Mouse (Mus musculus): ENCODE measurements around the gene Gm5728. TPM values are rescaled to one million over a fixed set of nuclear protein-coding genes. Genes with fewer than 3 reads are reported as not detected.

Gene Gm5728
- polyA plus RNA-seq (2015; fragmentation: Nextera tagmentation; extraction: Ambion mirVana): not detected in 2 replicates

GRCm38 (mm10) chr7:20375310-20375709 is at the start of gene Gm5728:
Gene Gm5728 (minus strand): TSS chr7:20375410.

GRCm38 (mm10) chr7:20417642-20418041 is 42.4 kb upstream of the Gm5728 start, which contains the start of gene Vmn1r100:
Gene Vmn1r100 (plus strand): TSS chr7:20417942.

GRCm38 (mm10) chr7:20333965-20334364 is 41.2 kb downstream of the Gm5728 start, which contains the start of gene Gm4133:
Gene Gm4133 (minus strand): TSS chr7:20334065.

Other genes with a start within 250 kb of the Gm5728 start
- gene Vmn1r93, start 236.3 kb downstream of the Gm5728 start, polyA plus RNA-seq (2015; fragmentation: Nextera tagmentation; extraction: Ambion mirVana): not detected in 2 replicates
- gene Vmn1r94, start 207.0 kb downstream of the Gm5728 start, polyA plus RNA-seq (2015; fragmentation: Nextera tagmentation; extraction: Ambion mirVana): not detected in 2 replicates
- gene Vmn1r95, start 181.7 kb downstream of the Gm5728 start, polyA plus RNA-seq (2015; fragmentation: Nextera tagmentation; extraction: Ambion mirVana): not detected in 2 replicates
- gene Gm6164, start 169.8 kb downstream of the Gm5728 start, polyA plus RNA-seq (2015; fragmentation: Nextera tagmentation; extraction: Ambion mirVana): not detected in 2 replicates
- not detected in 2 replicates for gene Gm4498, start 141.6 kb downstream of the Gm5728 start, polyA plus RNA-seq (2015; fragmentation: Nextera tagmentation; extraction: Ambion mirVana)
- not detected in 2 replicates for gene Gm5890, start 112.6 kb downstream of the Gm5728 start, polyA plus RNA-seq (2015; fragmentation: Nextera tagmentation; extraction: Ambion mirVana)
- not detected in 2 replicates for gene Gm4133, start 41.3 kb downstream of the Gm5728 start, polyA plus RNA-seq (2015; fragmentation: Nextera tagmentation; extraction: Ambion mirVana)
- not detected in 2 replicates for gene Vmn1r100, start 42.5 kb upstream of the Gm5728 start, polyA plus RNA-seq (2015; fragmentation: Nextera tagmentation; extraction: Ambion mirVana)
- not detected in 2 replicates for gene Vmn1r101, start 67.2 kb upstream of the Gm5728 start, polyA plus RNA-seq (2015; fragmentation: Nextera tagmentation; extraction: Ambion mirVana)
- not detected in 2 replicates for gene Gm10670, start 99.5 kb upstream of the Gm5728 start, polyA plus RNA-seq (2015; fragmentation: Nextera tagmentation; extraction: Ambion mirVana)
- not detected in 2 replicates for gene Vmn1r103, start 135.1 kb upstream of the Gm5728 start, polyA plus RNA-seq (2015; fragmentation: Nextera tagmentation; extraction: Ambion mirVana)
- not detected in 2 replicates for gene Vmn1r104, start 158.4 kb upstream of the Gm5728 start, polyA plus RNA-seq (2015; fragmentation: Nextera tagmentation; extraction: Ambion mirVana)
- not detected in 2 replicates for gene Gm5726, start 170.3 kb upstream of the Gm5728 start, polyA plus RNA-seq (2015; fragmentation: Nextera tagmentation; extraction: Ambion mirVana)
- gene Gm4141, start 200.8 kb upstream of the Gm5728 start, polyA plus RNA-seq (2015; fragmentation: Nextera tagmentation; extraction: Ambion mirVana): not detected in 2 replicates
- not detected in 2 replicates for gene Gm4513, start 223.6 kb upstream of the Gm5728 start, polyA plus RNA-seq (2015; fragmentation: Nextera tagmentation; extraction: Ambion mirVana)

Measured in spleen, postnatal 0 days (tissue).